ENCODE assay signal across 14 mouse cellular contexts in the genomic region with DNA sequence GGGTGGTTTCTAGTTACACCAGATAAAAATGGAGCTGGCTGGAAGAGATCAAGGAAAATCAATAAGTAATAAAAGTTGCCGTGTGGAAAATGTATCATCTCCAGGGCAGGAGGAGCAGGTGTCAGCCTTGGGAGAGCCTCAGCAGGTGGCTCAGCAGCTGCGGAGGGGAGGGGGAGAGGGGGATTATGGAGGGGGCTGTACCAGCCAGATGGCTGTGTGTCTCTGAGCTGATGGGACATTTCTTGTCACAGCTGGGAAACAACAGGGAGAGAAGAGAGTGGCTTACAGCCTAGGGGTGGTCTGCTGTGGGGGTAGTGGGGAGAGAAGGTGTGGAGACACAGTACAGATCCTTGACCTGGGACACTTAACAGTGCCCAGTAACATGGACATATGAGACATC.
DNase-seq lines count a peak whose midpoint lies in the region; ATAC-seq lines count a peak whose summit lies in the region.
"Had no signal": no experiment of that assay in that cellular context is flagged by ENCODE, and none has a peak within 500 bp of the region (broad histone marks: within the 10 kb centered on the region; RNA-seq: fewer than 3 reads in every experiment).

No protein-coding gene starts in this region.

- no peaks in the 10 kb centered on the region for H3K36me3 ChIP-seq in hindbrain, embryonic 10.5 days
- no peaks in the 10 kb centered on the region for H3K36me3 ChIP-seq in midbrain, embryonic 13.5 days

- no peak overlapping the region for H3K4me2 ChIP-seq in midbrain, embryonic 13.5 days (replicated peaks)

- DNase-seq in testis, postnatal 14 days (ENCODE audit: low spot score) = peak; percentile 26
- DNase-seq in testis, postnatal 10 days (ENCODE audit: low spot score) = no peak
- DNase-seq in hindbrain, embryonic 10.5 days (ENCODE audit: low spot score) = peak; percentile 37
- no peak for DNase-seq in spleen, postnatal 10 days (ENCODE audit: low spot score in 2 of 2)
- no peak for DNase-seq in spleen, postnatal 14 days (ENCODE audit: low spot score in 2 of 2)
- DNase-seq: adrenal gland, postnatal 36 days; cerebellum, adult 8-10 months; gastrocnemius, postnatal 14 days; layer of hippocampus, postnatal 36 days had no signal

- WGBS in hindbrain, embryonic 10.5 days = 21% methylated on average over 2 of the region's 2 CpGs
- 4% methylated on average over 2 of the region's 2 CpGs for WGBS in midbrain, embryonic 13.5 days

- ATAC-seq in midbrain, embryonic 13.5 days = peak; percentile 78
- no peak for ATAC-seq in cerebellum, adult (ENCODE audit: insufficient number of reproducible peaks, low FRiP score, low TSS enrichment)

- no peak overlapping the region for H3K9ac ChIP-seq in midbrain, embryonic 13.5 days (replicated peaks)
- H3K9ac ChIP-seq: liver, embryonic 14.5 days had no signal

- H3K4me3 ChIP-seq in hindbrain, embryonic 10.5 days = no peak overlapping the region
- no peak overlapping the region for H3K4me3 ChIP-seq in midbrain, embryonic 13.5 days (replicated peaks)

- no peaks in the 10 kb centered on the region for H3K9me3 ChIP-seq in hindbrain, embryonic 10.5 days
- H3K9me3 ChIP-seq in midbrain, embryonic 13.5 days = no peaks in the 10 kb centered on the region

- peaks cover 21% of the 10 kb centered on the region; the same call in 1 of the 2 replicates for H3K27me3 ChIP-seq in hindbrain, embryonic 10.5 days (ENCODE audit: insufficient read depth, poor library complexity, severe bottlenecking)
- peaks cover 25% of the 10 kb centered on the region for H3K27me3 ChIP-seq in midbrain, embryonic 13.5 days

- H3K27ac ChIP-seq in hindbrain, embryonic 10.5 days = peak overlapping the region; percentile 67
- 0 out of 2 replicates have a peak overlapping the region, but pooled peaks have one; percentile 10 for H3K27ac ChIP-seq in midbrain, embryonic 13.5 days
- H3K27ac ChIP-seq: kidney, postnatal 0 days; liver, embryonic 14.5 days; macrophage had no signal

- peaks cover 33% of the 10 kb centered on the region for H3K4me1 ChIP-seq in hindbrain, embryonic 10.5 days (replicated peaks)
- peaks cover 33% of the 10 kb centered on the region for H3K4me1 ChIP-seq in midbrain, embryonic 13.5 days (replicated peaks)

Comparison
In these comparisons a context has a peak if more than half of its experiments do, and no peak if none do; other contexts are left out.
1. DNase-seq: peak in testis, postnatal 14 days (single experiment) and hindbrain, embryonic 10.5 days (single experiment); none in testis, postnatal 10 days (single experiment), spleen, postnatal 10 days (0 of 2) and spleen, postnatal 14 days (0 of 2).